Mouse (Mus musculus): Measurements from ENCODE around the gene Tent4b. TPM values are rescaled to one million over a fixed set of nuclear protein-coding genes. Genes with fewer than 3 reads are reported as not detected.

Gene Tent4b
- polyA plus RNA-seq, 1 experiment from 2014 or later, result 5.9 TPM

DNA sequence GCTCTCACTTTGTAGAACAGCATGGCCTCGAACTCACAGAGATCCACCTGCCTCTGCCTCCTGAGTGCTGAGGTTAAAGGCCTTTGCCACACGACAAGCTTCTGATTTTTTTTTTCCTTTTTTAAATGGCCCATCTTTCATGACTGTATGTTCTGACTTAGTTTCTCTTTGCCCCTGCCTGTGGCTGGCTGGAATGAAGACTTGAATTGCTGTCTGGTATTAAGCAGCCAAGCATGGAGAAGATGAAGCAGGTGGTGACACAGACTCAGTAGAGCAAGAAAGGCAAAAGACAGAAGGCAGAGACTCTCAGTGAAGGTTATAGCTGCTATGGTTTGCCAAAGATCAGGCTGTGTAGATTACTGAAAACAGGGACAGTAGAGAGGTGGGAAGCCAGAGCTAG lies 15.9 kb upstream of the Tent4b start:
- ATAC-seq, result no peak
- Histone ChIP-seq H3K27me3 (replicated peaks; ENCODE audit: control insufficient read depth, insufficient read depth, low read length) (no peaks in the 10 kb centered on the region), H3K4me1 (replicated peaks; ENCODE audit: control insufficient read depth, insufficient read depth, low read length) (no peaks in the 10 kb centered on the region), H3K9me3 (ENCODE audit: control insufficient read depth) (no peaks in the 10 kb centered on the region), H3K4me2 (replicated peaks; ENCODE audit: low read depth) (no peak overlapping the region), H3K27ac (ENCODE audit: low read depth, low read length) (no peak overlapping the region), H3K36me3 (ENCODE audit: control insufficient read depth, insufficient read depth) (no peaks in the 10 kb centered on the region), H3K9ac (ENCODE audit: low read depth, low read length) (no peak overlapping the region), H3K4me3 (ENCODE audit: low read depth, low read length) (no peak overlapping the region)
- TF ChIP-seq CTCF (IDR thresholded peaks at IDR 0.05; ENCODE audit: low read depth), result no peak
- WGBS, result 86% methylated on average over 2 of the region's 2 CpGs

DNA sequence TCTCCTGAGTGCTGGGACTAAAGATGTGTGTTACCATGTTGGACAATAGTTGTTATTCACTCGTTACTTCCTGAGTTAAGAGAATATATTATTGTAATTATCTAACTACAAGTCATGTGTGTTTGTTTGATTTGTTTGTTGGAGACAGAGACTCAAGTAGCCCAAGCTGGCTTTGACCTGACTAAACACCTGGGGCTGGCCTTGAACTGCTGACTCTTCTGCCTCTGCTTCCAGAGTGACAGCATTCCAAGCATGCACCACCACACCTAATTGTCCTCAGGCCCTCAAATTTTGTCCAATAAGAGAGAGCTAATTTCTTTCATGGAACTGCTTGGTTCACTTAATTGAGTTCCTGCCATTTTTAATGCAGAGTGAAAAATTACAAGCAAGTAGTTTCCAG lies 14.1 kb upstream of the Tent4b start:
- 83% methylated on average over 1 of the region's 1 CpGs for WGBS
- H3K36me3 ChIP-seq (ENCODE audit: control insufficient read depth, insufficient read depth), result no peaks in the 10 kb centered on the region
- H3K9ac ChIP-seq (ENCODE audit: low read depth, low read length), result no peak overlapping the region
- no peak overlapping the region for H3K4me3 ChIP-seq (ENCODE audit: low read depth, low read length)
- ATAC-seq, result no peak
- no peaks in the 10 kb centered on the region for H3K9me3 ChIP-seq (ENCODE audit: control insufficient read depth)
- no peaks in the 10 kb centered on the region for H3K27me3 ChIP-seq (replicated peaks; ENCODE audit: control insufficient read depth, insufficient read depth, low read length)
- no peaks in the 10 kb centered on the region for H3K4me1 ChIP-seq (replicated peaks; ENCODE audit: control insufficient read depth, insufficient read depth, low read length)
- no peak overlapping the region for H3K27ac ChIP-seq (ENCODE audit: low read depth, low read length)
- no peak overlapping the region for H3K4me2 ChIP-seq (replicated peaks; ENCODE audit: low read depth)
- TF ChIP-seq CTCF (IDR thresholded peaks at IDR 0.05; ENCODE audit: low read depth), result no peak

DNA sequence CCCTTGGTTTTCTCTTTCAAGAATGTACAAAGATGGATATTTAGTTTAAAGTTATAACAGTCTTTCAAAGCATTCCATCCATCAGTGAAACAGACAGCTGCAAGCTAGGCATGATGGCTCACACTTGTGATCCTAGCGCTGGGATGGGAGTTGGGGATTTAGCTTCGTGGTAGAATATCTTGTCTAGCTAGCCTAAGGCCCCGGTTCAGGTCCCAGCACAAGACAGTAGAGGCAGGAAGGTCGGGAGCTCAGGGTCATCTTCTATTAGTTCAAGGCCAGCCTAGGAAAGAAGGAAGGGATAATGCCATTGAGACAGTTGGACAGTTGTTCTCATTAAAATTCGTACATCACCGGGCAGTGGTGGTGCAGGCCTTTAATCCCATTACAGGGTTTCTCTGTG lies 13.3 kb upstream of the Tent4b start:
- 78% methylated on average over 6 of the region's 6 CpGs for WGBS
- Histone ChIP-seq H3K27me3 (replicated peaks; ENCODE audit: control insufficient read depth, insufficient read depth, low read length) (no peaks in the 10 kb centered on the region), H3K4me3 (ENCODE audit: low read depth, low read length) (no peak overlapping the region), H3K36me3 (ENCODE audit: control insufficient read depth, insufficient read depth) (no peaks in the 10 kb centered on the region), H3K9ac (ENCODE audit: low read depth, low read length) (no peak overlapping the region), H3K4me2 (replicated peaks; ENCODE audit: low read depth) (no peak overlapping the region), H3K27ac (ENCODE audit: low read depth, low read length) (no peak overlapping the region), H3K9me3 (ENCODE audit: control insufficient read depth) (no peaks in the 10 kb centered on the region), H3K4me1 (replicated peaks; ENCODE audit: control insufficient read depth, insufficient read depth, low read length) (no peaks in the 10 kb centered on the region)
- no peak for TF ChIP-seq CTCF (IDR thresholded peaks at IDR 0.05; ENCODE audit: low read depth)
- no peak for ATAC-seq

DNA sequence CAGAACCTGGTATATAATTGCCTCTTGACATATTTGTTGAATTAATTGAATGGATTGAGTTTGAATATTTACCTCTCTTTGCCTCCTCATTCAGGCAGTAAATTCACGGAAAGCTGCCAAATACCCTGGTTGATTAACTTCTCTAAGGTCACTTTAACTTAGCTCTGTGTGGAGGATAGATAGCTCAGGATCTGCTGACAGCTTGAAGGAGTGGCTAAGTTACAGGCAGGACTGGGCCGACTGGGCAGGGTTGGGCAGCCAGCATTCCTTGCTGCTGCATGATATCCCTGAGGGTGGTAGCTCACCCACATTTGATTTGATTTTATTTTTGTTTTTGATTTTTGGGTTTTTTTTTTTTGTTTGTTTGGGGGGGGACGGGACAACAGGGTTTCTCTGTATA lies 1.7 kb upstream of the Tent4b start:
- no peak for ATAC-seq
- WGBS, result 40% methylated on average over 3 of the region's 3 CpGs
- no peak overlapping the region for H3K27ac ChIP-seq (ENCODE audit: low read depth, low read length)
- TF ChIP-seq CTCF (IDR thresholded peaks at IDR 0.05; ENCODE audit: low read depth), result no peak
- H3K36me3 ChIP-seq (ENCODE audit: control insufficient read depth, insufficient read depth), result no peaks in the 10 kb centered on the region
- no peaks in the 10 kb centered on the region for H3K27me3 ChIP-seq (replicated peaks; ENCODE audit: control insufficient read depth, insufficient read depth, low read length)
- no peak overlapping the region for H3K9ac ChIP-seq (ENCODE audit: low read depth, low read length)
- H3K4me1 ChIP-seq (replicated peaks; ENCODE audit: control insufficient read depth, insufficient read depth, low read length), result 0 out of 2 replicates have a peak, but pooled peaks cover 8% of the 10 kb centered on the region
- H3K9me3 ChIP-seq (ENCODE audit: control insufficient read depth), result no peaks in the 10 kb centered on the region
- no peak overlapping the region for H3K4me2 ChIP-seq (replicated peaks; ENCODE audit: low read depth)
- H3K4me3 ChIP-seq (ENCODE audit: low read depth, low read length), result no peak overlapping the region

DNA sequence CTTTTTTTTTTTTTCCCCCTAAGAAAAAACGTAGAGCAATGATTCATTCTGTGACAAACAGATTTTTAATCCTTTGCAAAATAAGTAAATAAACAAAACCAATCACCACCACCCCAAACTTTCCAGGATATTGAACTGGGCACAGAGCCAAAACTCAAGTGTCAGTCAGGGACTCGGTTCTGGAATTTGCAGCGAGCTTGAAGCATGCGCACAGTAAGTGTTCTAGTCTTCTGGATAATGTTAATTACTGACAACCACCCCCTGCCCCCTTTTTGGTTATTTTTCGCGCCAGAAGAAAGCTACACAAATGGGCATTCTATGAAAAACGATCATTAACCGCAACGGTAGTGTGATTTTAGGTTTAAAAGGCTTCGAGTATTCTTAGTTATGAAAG lies 465 bp upstream of the Tent4b start:
- Histone ChIP-seq H3K27me3 (replicated peaks; ENCODE audit: control insufficient read depth, insufficient read depth, low read length) (no peaks in the 10 kb centered on the region), H3K4me1 (replicated peaks; ENCODE audit: control insufficient read depth, insufficient read depth, low read length) (0 out of 2 replicates have a peak, but pooled peaks cover 8% of the 10 kb centered on the region), H3K9me3 (ENCODE audit: control insufficient read depth) (no peaks in the 10 kb centered on the region), H3K4me2 (replicated peaks; ENCODE audit: low read depth) (peak overlapping the region; percentile 93), H3K4me3 (ENCODE audit: low read depth, low read length) (peak overlapping the region; percentile 86), H3K36me3 (ENCODE audit: control insufficient read depth, insufficient read depth) (no peaks in the 10 kb centered on the region), H3K27ac (ENCODE audit: low read depth, low read length) (peak overlapping the region; percentile 96), H3K9ac (ENCODE audit: low read depth, low read length) (peak overlapping the region; percentile 86)
- TF ChIP-seq CTCF (IDR thresholded peaks at IDR 0.05; ENCODE audit: low read depth), result no peak
- no peak for ATAC-seq
- WGBS, result under 1% methylated on average over 10 of the region's 10 CpGs

DNA sequence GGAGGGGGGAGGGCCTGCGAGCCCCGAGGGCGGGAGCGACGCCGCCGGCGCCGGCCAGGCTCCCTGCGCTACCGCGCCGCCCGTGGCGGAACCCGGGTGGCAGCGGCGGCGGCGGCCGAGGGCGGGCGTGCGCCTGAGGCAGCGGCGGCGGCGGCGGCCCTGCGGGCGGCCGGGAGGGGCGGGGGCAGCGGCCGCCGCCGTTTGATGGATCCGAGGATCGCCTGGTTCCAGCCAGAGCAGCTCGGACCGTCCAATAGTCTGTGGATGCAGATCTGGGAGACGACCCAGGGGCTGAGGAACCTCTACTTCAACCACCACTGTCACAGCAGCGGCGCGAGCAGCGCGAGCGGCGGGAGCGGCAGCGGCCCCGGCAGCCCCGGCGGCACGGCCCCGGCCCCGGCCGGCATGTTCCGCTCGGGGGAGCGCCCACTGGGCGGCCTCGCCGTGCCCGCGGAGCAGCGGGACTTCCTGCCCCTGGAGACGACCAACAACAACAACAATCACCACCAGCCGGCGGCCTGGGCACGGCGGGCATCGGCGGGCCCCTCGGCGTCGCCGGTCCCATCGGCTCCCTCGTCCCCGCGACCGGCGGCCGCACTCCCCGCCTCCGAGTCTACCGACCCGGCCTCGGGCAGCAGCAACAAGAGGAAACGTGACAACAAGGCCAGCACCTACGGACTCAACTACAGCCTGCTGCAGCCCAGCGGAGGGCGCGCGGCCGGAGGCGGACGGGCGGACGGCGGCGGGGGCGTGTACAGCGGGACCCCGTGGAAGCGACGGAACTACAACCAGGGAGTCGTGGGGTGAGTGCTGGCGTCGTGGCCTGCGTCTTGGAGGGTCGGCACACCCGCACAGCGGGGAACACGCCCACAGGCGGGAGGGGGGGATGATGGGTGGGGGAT lies 938 bp downstream of the Tent4b start:
- Histone ChIP-seq H3K27ac (ENCODE audit: low read depth, low read length) (peak overlapping the region; percentile 96), H3K4me3 (ENCODE audit: low read depth, low read length) (peak overlapping the region; percentile 86), H3K36me3 (ENCODE audit: control insufficient read depth, insufficient read depth) (0 out of 2 replicates have a peak, but pooled peaks cover 3% of the 10 kb centered on the region), H3K4me2 (replicated peaks; ENCODE audit: low read depth) (peak overlapping the region; percentile 93), H3K9me3 (ENCODE audit: control insufficient read depth) (no peaks in the 10 kb centered on the region), H3K9ac (ENCODE audit: low read depth, low read length) (peak overlapping the region; percentile 86), H3K27me3 (replicated peaks; ENCODE audit: control insufficient read depth, insufficient read depth, low read length) (no peaks in the 10 kb centered on the region), H3K4me1 (replicated peaks; ENCODE audit: control insufficient read depth, insufficient read depth, low read length) (0 out of 2 replicates have a peak, but pooled peaks cover 8% of the 10 kb centered on the region)
- TF ChIP-seq CTCF (IDR thresholded peaks at IDR 0.05; ENCODE audit: low read depth), result no peak; the same call in 1 of the 2 replicates
- ATAC-seq, result peak; percentile 62
- WGBS, result under 1% methylated on average over 73 of the region's 117 CpGs
